Mouse (Mus musculus): ENCODE results near the gene Gm26920. TPM values are rescaled to one million over a fixed set of nuclear protein-coding genes. Genes with fewer than 3 reads are reported as not detected.

Gm26920 gene
- polyA plus RNA-seq, 1 experiment from 2014 or later, result 3.6 TPM

DNA sequence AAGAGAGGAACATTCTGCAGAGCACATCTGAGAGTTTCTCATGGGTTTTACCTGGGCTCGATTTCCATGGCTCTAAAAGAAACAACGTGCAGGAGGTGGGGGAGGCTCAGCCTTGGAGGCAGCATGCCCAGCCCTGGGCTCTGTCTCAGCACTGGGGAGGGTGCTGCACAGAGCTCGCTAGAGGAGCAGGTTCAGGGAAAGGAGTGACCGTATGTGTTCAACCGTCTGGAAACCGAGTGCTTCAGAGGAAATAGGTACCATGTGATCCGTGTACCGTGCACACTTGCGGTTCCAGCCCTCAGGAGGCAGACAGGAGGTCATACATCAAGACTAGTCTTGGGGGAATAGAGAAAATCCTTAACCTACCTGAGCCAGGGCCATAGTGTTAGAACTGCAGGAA, 45.9 kb downstream of the Gm26920 start:
- no peak overlapping the region for H3K27ac ChIP-seq
- H3K4me3 ChIP-seq, result no peak overlapping the region
- ATAC-seq (replicated peaks), result no peak
- no peaks in the 10 kb centered on the region for H3K36me3 ChIP-seq (replicated peaks)
- H3K9ac ChIP-seq, result no peak overlapping the region
- H3K27me3 ChIP-seq (replicated peaks), result no peaks in the 10 kb centered on the region
- H3K4me1 ChIP-seq, result no peaks in the 10 kb centered on the region
- WGBS, result 69% methylated on average over 9 of the region's 9 CpGs
- no peak overlapping the region for H3K4me2 ChIP-seq
- no peaks in the 10 kb centered on the region for H3K9me3 ChIP-seq

DNA sequence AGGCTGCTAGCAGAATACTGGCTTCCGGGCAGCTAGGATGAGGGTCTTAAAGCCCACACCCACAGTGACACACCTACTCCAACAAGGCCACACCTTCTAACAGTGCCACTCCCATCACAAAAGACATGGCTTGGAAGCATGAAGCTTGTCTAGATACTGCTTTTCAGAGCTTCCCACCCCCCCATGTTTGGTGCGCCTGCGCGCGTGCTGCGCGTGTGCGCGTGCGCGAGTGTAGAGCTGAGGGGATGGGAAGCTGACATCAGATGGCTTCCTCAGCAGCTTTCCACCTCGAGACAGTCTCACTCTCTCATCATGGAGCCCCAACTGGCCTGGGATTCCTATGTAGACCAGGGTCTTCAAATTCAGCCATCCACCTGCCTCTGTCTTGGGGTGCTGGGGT, 55.9 kb downstream of the Gm26920 start:
- H3K4me3 ChIP-seq, result no peak overlapping the region
- no peak overlapping the region for H3K27ac ChIP-seq
- WGBS, result 96% methylated on average over 12 of the region's 12 CpGs
- H3K36me3 ChIP-seq (replicated peaks), result peaks cover 25% of the 10 kb centered on the region
- ATAC-seq (replicated peaks), result no peak
- no peak overlapping the region for H3K4me2 ChIP-seq
- H3K9ac ChIP-seq, result no peak overlapping the region
- no peaks in the 10 kb centered on the region for H3K27me3 ChIP-seq (replicated peaks)
- no peaks in the 10 kb centered on the region for H3K4me1 ChIP-seq
- no peaks in the 10 kb centered on the region for H3K9me3 ChIP-seq

DNA sequence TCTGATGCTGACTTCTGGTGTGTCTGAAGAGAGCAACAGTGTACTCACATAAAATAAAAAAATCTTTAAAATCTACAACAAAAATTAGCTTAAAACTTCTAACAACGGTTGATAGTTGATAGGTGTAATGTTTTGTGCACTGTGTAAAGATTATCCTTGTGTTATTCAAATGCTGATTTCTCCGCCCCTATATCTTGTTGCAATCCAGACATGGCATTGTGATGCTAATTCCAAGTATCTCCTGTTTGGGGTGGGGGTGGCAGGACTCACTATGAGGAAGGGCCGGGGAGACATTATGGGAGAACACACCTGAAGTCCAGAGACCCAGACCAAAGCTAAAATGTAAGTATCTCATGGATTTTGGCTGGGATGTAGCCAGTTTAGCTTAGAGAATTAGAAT, 58.8 kb downstream of the Gm26920 start:
- H3K36me3 ChIP-seq (replicated peaks), result peaks cover 14% of the 10 kb centered on the region; the same call in 1 of the 2 replicates
- no peak overlapping the region for H3K4me3 ChIP-seq
- no peaks in the 10 kb centered on the region for H3K9me3 ChIP-seq
- H3K9ac ChIP-seq, result no peak overlapping the region
- no peak overlapping the region for H3K27ac ChIP-seq
- 76% methylated on average over 3 of the region's 3 CpGs for WGBS
- H3K27me3 ChIP-seq (replicated peaks), result no peaks in the 10 kb centered on the region
- no peak overlapping the region for H3K4me2 ChIP-seq
- ATAC-seq (replicated peaks), result no peak
- H3K4me1 ChIP-seq, result no peaks in the 10 kb centered on the region

DNA sequence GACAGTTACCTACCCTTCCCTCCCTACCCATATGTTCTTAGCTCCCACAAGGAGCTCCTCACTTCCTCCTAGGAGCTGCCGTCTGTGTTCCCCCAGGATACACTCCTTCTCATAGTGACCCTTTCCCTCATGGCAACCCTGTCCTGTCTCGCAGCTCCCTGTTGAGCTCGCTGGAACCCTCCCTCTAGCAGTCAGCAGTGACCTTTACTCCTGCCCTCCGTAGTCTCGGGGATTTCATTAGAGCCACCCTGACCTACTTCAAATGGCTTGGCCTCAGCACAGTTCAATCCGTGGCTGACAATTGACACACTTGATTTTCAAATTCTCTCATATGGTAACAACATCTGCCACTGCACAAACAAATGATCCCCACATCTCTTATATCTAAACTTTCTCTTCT, 59.5 kb downstream of the Gm26920 start:
- Histone ChIP-seq H3K4me1 (no peaks in the 10 kb centered on the region), H3K4me2 (no peak overlapping the region), H3K9ac (no peak overlapping the region), H3K27ac (no peak overlapping the region), H3K9me3 (no peaks in the 10 kb centered on the region), H3K36me3 (replicated peaks) (peaks cover 19% of the 10 kb centered on the region), H3K27me3 (replicated peaks) (no peaks in the 10 kb centered on the region), H3K4me3 (no peak overlapping the region)
- no peak for ATAC-seq (replicated peaks)
- 36% methylated on average over 6 of the region's 6 CpGs for WGBS

DNA sequence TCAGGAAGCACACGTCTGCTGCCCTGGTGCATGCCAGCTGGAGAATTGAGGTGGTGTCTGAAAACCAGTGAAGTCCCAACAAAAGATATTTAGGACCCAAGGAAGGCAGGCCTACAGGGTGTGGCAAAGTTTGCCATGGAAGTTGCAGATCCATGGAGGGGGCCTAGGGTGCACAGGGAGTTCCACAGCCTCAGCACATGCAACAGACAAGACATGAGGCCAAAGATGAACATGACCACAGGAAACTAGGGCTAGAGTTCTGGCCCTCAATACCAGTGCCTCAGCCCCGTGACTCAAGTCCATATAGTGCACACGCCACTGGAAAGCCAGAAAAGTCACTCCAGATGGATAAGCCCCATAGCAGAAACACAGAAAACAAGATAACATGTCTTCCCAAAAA, 61.6 kb downstream of the Gm26920 start:
- H3K4me2 ChIP-seq, result no peak overlapping the region
- no peak overlapping the region for H3K4me3 ChIP-seq
- no peak overlapping the region for H3K9ac ChIP-seq
- peaks cover 26% of the 10 kb centered on the region for H3K36me3 ChIP-seq (replicated peaks)
- ATAC-seq (replicated peaks), result no peak
- no peaks in the 10 kb centered on the region for H3K4me1 ChIP-seq
- no peaks in the 10 kb centered on the region for H3K27me3 ChIP-seq (replicated peaks)
- H3K27ac ChIP-seq, result no peak overlapping the region
- no peaks in the 10 kb centered on the region for H3K9me3 ChIP-seq
- WGBS, result 84% methylated on average over 3 of the region's 3 CpGs

GRCm38 (mm10) chr7:30027331-30027730, 62.9 kb downstream of the Gm26920 start:
- Histone ChIP-seq H3K4me2 (no peak overlapping the region), H3K4me1 (no peaks in the 10 kb centered on the region), H3K27me3 (replicated peaks) (no peaks in the 10 kb centered on the region), H3K9me3 (no peaks in the 10 kb centered on the region), H3K9ac (no peak overlapping the region), H3K4me3 (no peak overlapping the region), H3K27ac (no peak overlapping the region), H3K36me3 (replicated peaks) (peaks cover 39% of the 10 kb centered on the region)
- ATAC-seq (replicated peaks), result no peak
- WGBS, result 79% methylated on average over 4 of the region's 4 CpGs

DNA sequence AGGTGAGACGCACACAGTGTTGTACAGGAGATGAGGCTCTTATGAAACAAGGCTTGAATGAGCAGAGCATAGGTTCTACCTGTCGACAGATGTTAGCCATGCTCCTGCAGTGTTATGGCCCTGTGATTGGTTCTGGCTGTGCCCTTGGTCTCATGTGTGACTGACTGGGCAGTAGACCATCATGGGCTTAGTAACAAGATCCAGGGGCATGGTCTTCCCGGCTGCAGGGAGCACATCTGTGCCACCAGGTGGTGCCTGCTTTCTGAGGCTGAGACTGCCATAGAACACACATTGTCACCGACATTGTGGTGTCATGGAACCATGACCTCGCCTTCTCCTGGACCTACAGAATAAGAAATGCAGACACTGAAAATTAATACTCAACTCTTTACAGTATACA, 64.9 kb downstream of the Gm26920 start:
- WGBS, result 82% methylated on average over 5 of the region's 5 CpGs
- Histone ChIP-seq H3K9ac (no peak overlapping the region), H3K4me2 (no peak overlapping the region), H3K27me3 (replicated peaks) (no peaks in the 10 kb centered on the region), H3K4me1 (no peaks in the 10 kb centered on the region), H3K9me3 (no peaks in the 10 kb centered on the region), H3K27ac (no peak overlapping the region), H3K36me3 (replicated peaks) (peaks cover 47% of the 10 kb centered on the region), H3K4me3 (no peak overlapping the region)
- ATAC-seq (replicated peaks), result no peak

- H3K9ac ChIP-seq, result no peak overlapping the region
- no peaks in the 10 kb centered on the region for H3K4me1 ChIP-seq
- ATAC-seq (replicated peaks), result no peak
- H3K27me3 ChIP-seq (replicated peaks), result no peaks in the 10 kb centered on the region
- 86% methylated on average over 8 of the region's 8 CpGs for WGBS
- H3K36me3 ChIP-seq (replicated peaks), result peaks cover 47% of the 10 kb centered on the region
- no peaks in the 10 kb centered on the region for H3K9me3 ChIP-seq
- H3K27ac ChIP-seq, result no peak overlapping the region
- no peak overlapping the region for H3K4me2 ChIP-seq
- no peak overlapping the region for H3K4me3 ChIP-seq
These were observed 66.4 kb downstream of the Gm26920 start for GRCm38 (mm10) chr7:30023800-30024199.

- Histone ChIP-seq H3K9ac (no peak overlapping the region), H3K27me3 (replicated peaks) (no peaks in the 10 kb centered on the region), H3K9me3 (no peaks in the 10 kb centered on the region), H3K27ac (no peak overlapping the region), H3K4me1 (no peaks in the 10 kb centered on the region), H3K4me3 (no peak overlapping the region), H3K36me3 (replicated peaks) (peaks cover 47% of the 10 kb centered on the region), H3K4me2 (no peak overlapping the region)
- 95% methylated on average over 9 of the region's 9 CpGs for WGBS
- ATAC-seq (replicated peaks), result no peak
These were observed 66.9 kb downstream of the Gm26920 start for GRCm38 (mm10) chr7:30023324-30023723.

- Histone ChIP-seq H3K27me3 (replicated peaks) (no peaks in the 10 kb centered on the region), H3K4me3 (no peak overlapping the region), H3K36me3 (replicated peaks) (peaks cover 44% of the 10 kb centered on the region), H3K4me2 (no peak overlapping the region), H3K9me3 (no peaks in the 10 kb centered on the region), H3K4me1 (no peaks in the 10 kb centered on the region), H3K9ac (no peak overlapping the region), H3K27ac (no peak overlapping the region)
- 100% methylated on average over 2 of the region's 2 CpGs for WGBS
- no peak for ATAC-seq (replicated peaks)
These were observed 70.7 kb downstream of the Gm26920 start for GRCm38 (mm10) chr7:30019543-30019942.

DNA sequence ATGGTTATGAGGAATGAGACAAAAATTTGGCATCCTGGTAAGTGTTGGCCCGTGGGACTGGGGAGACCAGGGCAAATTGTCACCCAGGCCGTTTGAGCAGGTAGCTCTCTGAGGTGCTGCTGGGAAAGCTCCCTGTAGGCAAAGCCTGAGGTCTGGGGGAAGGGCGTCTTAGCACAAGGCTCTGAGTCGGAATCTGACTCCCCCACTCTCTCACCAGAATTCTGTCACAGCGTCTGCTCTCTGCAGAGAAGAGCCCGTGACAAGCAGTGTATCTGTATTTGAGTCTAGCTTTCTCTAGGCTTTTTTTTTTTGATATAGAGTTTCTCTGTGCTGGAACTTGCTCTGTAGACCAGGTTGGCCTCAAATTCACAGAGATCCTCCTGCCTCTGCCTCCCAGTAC, 73.0 kb downstream of the Gm26920 start:
- H3K27me3 ChIP-seq (replicated peaks), result no peaks in the 10 kb centered on the region
- no peak overlapping the region for H3K4me2 ChIP-seq
- H3K4me3 ChIP-seq, result no peak overlapping the region
- no peak overlapping the region for H3K9ac ChIP-seq
- H3K4me1 ChIP-seq, result no peaks in the 10 kb centered on the region
- no peak overlapping the region for H3K27ac ChIP-seq
- 95% methylated on average over 6 of the region's 6 CpGs for WGBS
- peaks cover 21% of the 10 kb centered on the region for H3K36me3 ChIP-seq (replicated peaks)
- ATAC-seq (replicated peaks), result no peak
- no peaks in the 10 kb centered on the region for H3K9me3 ChIP-seq

- H3K4me1 ChIP-seq, result peaks cover 9% of the 10 kb centered on the region
- no peak overlapping the region; the same call in 1 of the 2 replicates for H3K27ac ChIP-seq
- H3K27me3 ChIP-seq (replicated peaks), result no peaks in the 10 kb centered on the region
- no peaks in the 10 kb centered on the region for H3K9me3 ChIP-seq
- no peak overlapping the region for H3K4me2 ChIP-seq
- peaks cover 13% of the 10 kb centered on the region for H3K36me3 ChIP-seq (replicated peaks)
- no peak overlapping the region for H3K9ac ChIP-seq
- H3K4me3 ChIP-seq, result no peak overlapping the region
- 0 out of 2 replicates have a peak, but pooled peaks have one; percentile 27 for ATAC-seq (replicated peaks)
- WGBS, result 74% methylated on average over 4 of the region's 4 CpGs
These were observed 77.2 kb downstream of the Gm26920 start for GRCm38 (mm10) chr7:30012956-30013363.

DNA sequence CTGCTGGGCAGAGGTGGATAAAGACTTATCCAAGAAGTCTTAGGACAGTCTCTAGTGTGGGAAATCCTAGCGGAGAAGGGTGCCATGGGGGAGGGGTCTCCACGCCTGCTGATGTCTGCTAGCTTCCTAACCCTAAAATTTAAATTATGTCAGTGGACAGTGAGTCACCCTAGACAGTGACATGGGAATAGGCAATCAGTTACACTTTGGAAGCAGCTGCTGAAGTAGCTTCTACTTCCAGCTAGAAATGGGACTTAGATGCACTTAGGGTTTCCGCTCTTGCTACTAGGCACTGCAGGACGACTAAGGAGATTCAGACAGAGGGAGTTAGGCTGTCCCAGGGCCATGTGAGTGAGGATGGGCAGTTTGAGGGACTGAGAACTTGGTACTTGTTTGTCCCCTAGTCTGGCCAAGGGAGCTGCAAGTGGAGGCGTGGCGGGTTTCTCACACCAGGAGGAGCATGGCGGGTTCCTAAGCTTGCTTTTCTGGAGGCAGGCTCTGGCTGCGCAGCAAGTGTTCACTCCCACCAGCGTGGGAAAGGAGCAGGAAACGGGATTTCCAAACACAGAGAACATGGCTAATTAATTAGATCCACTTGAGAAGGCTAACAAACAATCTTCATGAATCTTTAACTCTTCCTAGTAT, 79.5 kb downstream of the Gm26920 start:
- no peaks in the 10 kb centered on the region for H3K9me3 ChIP-seq
- no peak overlapping the region for H3K9ac ChIP-seq
- H3K4me2 ChIP-seq, result no peak overlapping the region
- no peaks in the 10 kb centered on the region for H3K27me3 ChIP-seq (replicated peaks)
- no peak for ATAC-seq (replicated peaks)
- peaks cover 3% of the 10 kb centered on the region; the same call in 1 of the 2 replicates for H3K36me3 ChIP-seq (replicated peaks)
- WGBS, result 83% methylated on average over 10 of the region's 10 CpGs
- H3K27ac ChIP-seq, result no peak overlapping the region
- H3K4me1 ChIP-seq, result peaks cover 9% of the 10 kb centered on the region
- no peak overlapping the region for H3K4me3 ChIP-seq

Measured in midbrain, embryonic 15.5 days (tissue).